Mouse (Mus musculus): ENCODE measurements around the gene Klf2.

Gene Klf2

GRCm38 (mm10) chr8:72318801-72319322 lies at the start of gene Klf2:
TSS of gene Klf2 (plus strand) at chr8:72319033.
- peak; percentile 98 for DNase-seq

- DNase-seq = no peak
These were observed 48.2 kb upstream of the Klf2 start for GRCm38 (mm10) chr8:72270606-72271005.

- DNase-seq = no peak
These were observed 47.7 kb upstream of the Klf2 start for GRCm38 (mm10) chr8:72271051-72271660.

- no peak for DNase-seq
These were observed 47.1 kb upstream of the Klf2 start for GRCm38 (mm10) chr8:72271691-72272090.

GRCm38 (mm10) chr8:72272361-72272760 lies 46.5 kb upstream of the Klf2 start:
- peak; percentile 82 for DNase-seq

- no peak for DNase-seq
These were observed 45.6 kb upstream of the Klf2 start for GRCm38 (mm10) chr8:72273111-72273770.

- no peak for DNase-seq
These were observed 45.0 kb upstream of the Klf2 start for GRCm38 (mm10) chr8:72273807-72274206.

GRCm38 (mm10) chr8:72277244-72277643 lies 41.6 kb upstream of the Klf2 start:
- no peak for DNase-seq

GRCm38 (mm10) chr8:72279151-72279550 lies 39.7 kb upstream of the Klf2 start:
- DNase-seq = no peak

- DNase-seq = peak; percentile 83
These were observed 37.2 kb upstream of the Klf2 start for GRCm38 (mm10) chr8:72281634-72282033.

- no peak for DNase-seq
These were observed 33.5 kb upstream of the Klf2 start for GRCm38 (mm10) chr8:72285285-72285684.

- DNase-seq = no peak
These were observed 29.8 kb upstream of the Klf2 start for GRCm38 (mm10) chr8:72289051-72289450.

- no peak for DNase-seq
These were observed 27.7 kb upstream of the Klf2 start for GRCm38 (mm10) chr8:72291104-72291503.

- DNase-seq = no peak
These were observed 25.5 kb upstream of the Klf2 start for GRCm38 (mm10) chr8:72293309-72293708.

- no peak for DNase-seq
These were observed 23.7 kb upstream of the Klf2 start for GRCm38 (mm10) chr8:72295125-72295524.

- DNase-seq = peak; percentile 90
These were observed 23.2 kb upstream of the Klf2 start for GRCm38 (mm10) chr8:72295679-72296078.

GRCm38 (mm10) chr8:72296561-72296960 lies 22.3 kb upstream of the Klf2 start:
- no peak for DNase-seq

- no peak for DNase-seq
These were observed 19.9 kb upstream of the Klf2 start for GRCm38 (mm10) chr8:72298928-72299327.

GRCm38 (mm10) chr8:72300654-72301400 lies 18.0 kb upstream of the Klf2 start:
- DNase-seq = no peak

GRCm38 (mm10) chr8:72301497-72301896 lies 17.3 kb upstream of the Klf2 start:
- DNase-seq = no peak

- no peak for DNase-seq
These were observed 15.7 kb upstream of the Klf2 start for GRCm38 (mm10) chr8:72302986-72303612.

GRCm38 (mm10) chr8:72303633-72304032 lies 15.2 kb upstream of the Klf2 start:
- peak; percentile 68 for DNase-seq

GRCm38 (mm10) chr8:72305210-72305905 lies 13.5 kb upstream of the Klf2 start, which contains the start of gene Gm10282:
TSS of gene Gm10282 (minus strand) at chr8:72305260.
- DNase-seq = no peak
